Mouse (Mus musculus) MEL-GATA-1-ER (cell line): ENCODE measurements around the gene Mettl14.
A peak's percentile ranks its signal among the peaks of the same experiment; 100 is the strongest.
"Not testable (repeated sequence)": the region's sequence is repeated elsewhere in the genome, so short reads cannot be mapped to it uniquely, and the experiment has no call there.

Experiments used
- DNase-seq: peaks from one replicate; pipeline ENCODE4 v3.0.0-alpha.2; 2012; ENCODE audit warnings: low read depth; ENCODE audit errors: extremely low read depth

Mettl14 gene

DNA sequence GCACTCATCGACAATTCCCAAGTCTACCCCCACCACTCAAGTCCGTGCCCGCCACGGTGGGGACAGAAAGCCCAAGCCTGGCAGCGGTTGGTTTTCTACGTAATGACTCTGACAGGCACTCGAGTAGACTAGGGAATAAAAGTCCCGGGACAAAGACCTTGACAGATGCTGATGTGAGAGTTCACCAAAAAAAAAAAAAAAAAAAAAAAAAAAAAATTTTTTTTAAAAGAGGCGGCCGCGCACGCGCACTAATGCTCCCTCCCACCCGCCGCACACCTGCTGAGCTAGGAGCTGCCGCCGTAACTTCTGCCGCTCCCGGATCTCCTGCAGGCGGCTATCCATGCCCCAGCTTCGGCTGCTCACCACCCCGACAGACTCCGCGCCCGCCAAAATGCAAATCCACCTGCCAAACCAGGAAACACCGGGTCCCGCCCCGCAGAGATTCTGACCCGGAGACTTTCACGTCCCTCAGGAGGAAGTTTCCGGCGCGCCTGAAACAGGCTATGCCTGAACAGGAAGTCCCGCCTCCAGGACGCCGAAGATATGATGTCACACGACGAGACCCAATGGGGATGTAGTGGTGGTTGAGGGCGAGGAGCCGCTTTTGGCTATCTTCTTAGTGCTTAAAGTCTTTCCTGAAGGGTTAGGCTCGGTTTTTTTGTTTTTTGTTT is at the start of gene Mettl14:
TSS of gene Mettl14 (minus strand) at position 623 of the 671 bp plus-strand sequence.
- peak; percentile 96 for DNase-seq

DNA sequence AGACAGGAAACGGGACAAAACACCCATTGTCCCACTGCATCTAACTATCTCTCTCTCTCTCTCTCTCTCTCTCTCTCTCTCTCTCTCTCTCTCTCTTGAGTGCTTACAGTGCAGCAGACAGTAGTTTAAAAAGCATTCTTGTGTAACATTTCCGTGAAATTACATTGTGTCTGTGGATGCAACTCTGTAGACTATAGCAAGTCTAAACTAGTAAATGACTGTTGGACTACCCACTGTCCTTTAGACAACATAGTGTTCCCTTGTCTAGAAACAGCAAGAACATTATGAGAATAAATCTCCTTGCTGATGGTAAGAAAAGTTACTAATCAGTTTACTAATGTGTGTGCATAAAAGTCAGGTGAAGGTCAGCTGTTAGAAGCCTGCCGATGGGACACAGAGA is 47.5 kb upstream of the Mettl14 start:
- no peak for DNase-seq

DNA sequence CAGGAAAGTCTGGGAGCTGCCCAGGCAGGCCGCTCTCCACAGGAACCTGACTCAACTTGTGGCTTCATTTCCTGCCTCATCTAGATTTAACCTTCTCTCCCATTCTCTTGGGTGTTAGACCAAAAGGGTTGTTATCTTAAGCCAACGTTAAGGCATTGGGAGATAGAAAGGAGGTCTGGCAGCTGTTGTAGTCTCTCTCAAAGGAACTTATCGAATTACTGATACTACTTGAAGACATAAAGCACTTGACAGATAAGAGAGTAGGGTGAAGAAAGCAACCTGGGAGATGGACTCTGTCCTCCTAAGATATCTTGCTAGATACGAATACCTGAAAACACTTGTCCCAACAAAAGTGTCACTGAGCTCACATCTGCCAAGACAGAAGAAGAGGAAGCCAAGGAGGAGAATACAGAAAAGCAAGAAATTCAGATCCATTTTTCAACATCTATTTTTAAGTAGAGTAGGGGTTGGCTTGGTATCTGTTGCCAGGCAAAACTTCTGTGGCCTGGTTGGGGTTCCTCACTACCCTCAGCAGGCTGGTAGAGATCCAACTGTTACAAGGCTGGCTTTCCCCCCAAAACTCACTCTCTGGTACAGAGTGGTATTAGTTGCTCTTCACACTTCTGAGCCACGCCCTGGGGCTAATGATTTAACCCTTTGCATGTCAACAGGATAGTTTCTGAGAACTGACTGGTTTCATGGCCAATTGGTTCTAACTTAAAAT is 46.2 kb upstream of the Mettl14 start:
- peak; percentile 39 for DNase-seq

DNA sequence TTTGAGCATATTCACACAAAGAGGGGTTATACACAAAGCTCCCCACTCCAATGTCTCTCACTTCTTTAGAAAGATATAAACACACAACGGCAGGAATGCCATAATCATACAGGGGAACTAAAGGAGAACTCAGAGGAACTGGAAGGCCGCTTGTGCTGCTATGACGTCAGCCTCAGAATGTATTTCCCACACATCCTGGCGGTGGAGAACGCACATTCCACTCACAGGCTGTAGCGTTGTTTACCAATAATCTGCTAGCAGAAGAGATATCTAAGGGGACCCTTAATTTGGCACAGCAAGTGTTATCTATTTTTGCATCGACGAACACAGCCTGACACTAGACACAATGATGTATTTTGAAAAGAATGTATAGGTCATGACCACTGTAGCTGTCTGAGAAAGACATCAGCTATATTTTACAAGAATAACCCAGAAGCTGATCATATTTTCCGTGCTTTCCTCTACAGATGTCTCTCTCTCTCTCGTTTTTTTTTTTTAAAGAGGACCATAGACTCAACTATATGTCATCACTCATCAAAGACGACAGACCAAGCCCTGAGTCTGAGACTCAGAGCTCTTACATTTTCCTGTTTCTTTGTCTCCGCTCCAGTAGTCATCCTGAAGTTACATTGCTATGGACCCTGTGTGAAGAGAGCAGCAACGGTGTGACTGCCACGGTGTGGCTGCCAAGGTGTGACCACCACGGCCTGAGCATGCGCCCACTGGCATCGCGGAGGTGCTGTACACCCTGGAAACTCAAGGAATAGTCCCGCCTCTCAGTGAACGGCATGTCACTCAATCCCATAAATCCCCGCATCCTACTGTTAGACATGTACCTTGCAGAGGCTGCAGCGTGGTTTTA is 43.9 kb upstream of the Mettl14 start:
- no peak for DNase-seq

DNA sequence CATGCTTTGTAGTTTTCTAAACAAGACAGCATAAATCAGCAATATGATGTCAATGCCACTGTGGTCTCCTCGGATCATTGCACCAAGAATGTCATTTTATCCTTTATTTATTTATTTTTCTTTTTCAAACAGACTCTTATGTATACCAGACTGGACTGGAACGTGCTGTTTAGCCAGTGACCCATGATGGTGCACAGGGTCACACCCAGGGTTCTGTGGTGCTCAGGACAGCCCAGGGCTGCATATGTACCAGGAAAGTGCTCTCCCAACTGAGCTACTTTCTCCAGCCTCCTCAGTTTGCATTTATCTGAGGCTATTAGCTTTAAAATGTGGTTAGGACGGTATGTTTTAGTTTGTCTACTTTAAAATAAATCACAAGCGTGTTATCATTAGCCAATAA is 42.1 kb upstream of the Mettl14 start:
- DNase-seq = no peak

DNA sequence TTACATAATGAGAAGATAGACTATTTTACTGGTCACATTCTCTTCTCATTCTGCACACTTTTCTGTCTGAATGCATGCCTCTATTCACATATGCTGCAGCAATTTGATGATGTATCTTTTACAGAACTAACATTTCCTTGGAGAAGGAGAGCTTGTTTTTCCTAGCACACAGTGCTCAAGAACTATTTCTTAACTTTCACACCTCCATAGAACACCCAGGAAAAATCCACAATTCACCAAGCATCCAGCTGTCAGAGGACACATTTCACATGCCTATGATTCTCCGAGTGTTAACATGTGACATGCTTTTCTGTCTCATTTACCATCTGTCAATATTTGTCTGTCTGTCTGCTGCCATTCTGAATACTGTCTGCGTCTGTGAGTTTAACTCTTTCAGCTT is 39.7 kb upstream of the Mettl14 start:
- no peak for DNase-seq

DNA sequence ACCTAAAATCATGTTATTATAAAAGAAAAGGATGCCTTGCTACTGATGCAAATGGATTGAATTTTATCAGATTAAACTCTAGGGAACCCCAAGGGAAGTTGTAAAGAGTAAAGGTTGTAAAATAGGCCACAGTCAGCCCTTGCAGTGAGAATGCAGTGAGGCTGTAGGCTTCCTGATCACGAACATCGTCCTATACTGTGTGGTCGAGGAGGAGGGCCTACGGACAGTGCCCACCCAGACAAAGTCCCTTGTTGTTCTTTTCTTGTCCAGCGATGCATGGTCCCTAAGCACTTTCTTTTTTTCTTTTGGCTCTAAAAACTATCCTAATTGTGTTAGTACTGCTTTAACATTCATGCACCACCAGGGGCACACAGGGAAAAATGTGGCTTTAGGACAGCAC is 27.3 kb upstream of the Mettl14 start:
- no peak for DNase-seq

DNA sequence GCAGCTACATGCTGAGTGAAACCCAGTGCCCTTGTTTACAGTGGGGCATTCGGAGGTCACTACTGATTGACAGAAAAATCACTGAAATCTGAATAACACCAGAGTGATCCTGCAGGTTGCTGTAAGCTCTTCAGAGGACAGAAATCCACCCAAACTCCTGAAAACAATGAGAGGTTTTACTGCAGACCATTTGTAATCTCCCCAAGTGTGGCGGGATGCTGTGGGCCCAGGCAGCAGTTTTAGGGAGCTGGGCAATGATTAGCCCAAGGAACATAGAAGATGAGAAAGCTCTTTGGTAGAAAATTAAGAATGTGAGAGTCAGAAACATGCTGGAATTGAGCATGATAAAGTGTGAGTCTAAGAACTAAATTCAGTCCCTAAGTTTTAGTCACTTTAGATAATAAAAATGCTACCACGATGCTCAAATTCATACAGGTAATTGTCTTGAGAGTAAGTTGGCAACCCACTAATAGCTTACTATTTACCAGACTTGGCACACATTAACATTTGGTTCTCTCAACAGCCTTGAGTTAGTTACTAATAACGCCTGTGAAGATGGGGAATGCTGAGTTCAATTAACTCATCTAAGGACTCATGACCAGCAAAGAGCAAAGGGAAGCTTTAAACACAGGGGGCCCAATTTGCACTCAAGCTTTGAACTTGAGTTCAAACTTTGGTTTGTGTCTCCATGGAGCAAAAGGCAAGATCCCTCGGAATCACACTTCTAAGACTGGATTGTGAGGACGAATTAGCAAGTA is 26.1 kb upstream of the Mettl14 start:
- DNase-seq = no peak

DNA sequence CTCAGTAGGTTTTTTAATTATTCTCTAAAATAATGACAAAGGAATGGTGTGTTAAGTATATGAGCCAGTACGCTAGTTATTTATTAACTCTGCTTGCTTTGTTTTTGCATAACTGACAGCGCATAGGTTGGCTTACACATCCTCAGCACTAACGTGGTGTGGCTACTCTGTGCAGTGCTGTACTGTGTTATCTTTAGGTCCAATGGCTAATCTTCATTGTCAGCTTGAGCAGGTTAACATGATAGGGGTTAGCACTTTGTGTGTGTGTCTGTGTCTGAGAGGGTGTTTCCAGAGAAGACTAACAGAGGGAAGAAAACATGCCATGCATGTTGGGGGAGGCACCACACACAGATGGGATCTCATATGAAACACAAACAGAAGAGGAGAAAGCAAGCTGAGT is 19.0 kb upstream of the Mettl14 start:
- DNase-seq = no peak

DNA sequence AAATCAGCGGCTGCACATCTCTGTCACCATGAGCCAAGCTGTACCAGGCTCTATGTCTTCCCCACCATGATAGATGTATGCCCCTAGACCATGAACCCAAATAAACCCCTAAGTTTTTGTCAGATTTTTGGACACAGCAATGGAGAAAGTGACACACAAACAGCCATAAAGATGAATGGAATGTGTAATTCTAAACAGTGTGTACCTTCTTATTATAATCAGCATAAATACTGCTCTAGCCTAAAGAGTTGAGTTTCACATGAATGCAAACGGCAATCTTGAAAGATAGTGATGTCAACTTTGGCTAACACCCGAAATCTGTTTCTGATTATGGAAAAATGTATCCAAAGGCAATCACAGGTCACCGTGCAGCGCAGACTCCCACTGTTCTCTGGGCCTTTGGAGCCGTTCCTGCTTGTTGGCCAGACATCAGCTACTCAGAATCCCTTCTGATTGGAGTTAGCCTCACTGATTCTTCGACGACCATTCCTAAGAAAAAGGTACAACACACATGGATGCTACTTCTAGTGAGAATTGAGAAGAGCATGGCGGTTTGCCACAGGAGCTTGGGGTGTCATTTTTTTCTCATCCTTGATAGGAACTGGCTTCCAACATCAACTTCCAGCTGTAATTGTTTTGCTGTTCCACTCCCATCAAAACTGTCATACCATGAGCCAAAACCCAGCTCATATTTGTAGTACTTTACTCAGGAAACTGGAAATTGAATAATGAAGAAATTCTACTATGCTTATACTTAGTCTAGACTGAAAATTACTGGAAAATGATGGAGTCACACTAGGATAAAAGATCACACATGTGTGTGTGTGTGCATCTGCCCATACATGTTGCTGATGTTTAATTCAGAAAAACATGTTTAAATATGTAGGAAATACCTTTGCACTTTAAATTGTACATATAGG is 11.9 kb upstream of the Mettl14 start:
- DNase-seq = no peak

DNA sequence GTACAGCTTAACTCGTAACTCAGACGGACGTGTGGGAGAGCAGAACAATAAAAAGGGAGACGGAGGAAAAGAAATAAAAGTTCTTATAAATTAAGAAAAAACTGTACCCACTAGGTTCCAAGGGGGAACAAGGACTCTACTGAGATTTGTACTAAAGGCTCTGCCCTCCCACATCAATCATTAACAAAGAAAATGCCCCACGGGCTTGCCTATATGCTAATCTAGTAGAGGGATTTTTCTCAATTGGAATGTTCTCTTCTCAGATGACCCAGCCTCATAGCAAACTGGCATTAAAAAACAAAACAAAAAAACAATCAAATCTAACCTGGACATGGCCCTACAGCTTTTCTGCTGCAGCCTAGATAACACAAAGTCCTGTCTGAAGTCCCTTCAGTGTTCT is 9.7 kb upstream of the Mettl14 start:
- DNase-seq = no peak

DNA sequence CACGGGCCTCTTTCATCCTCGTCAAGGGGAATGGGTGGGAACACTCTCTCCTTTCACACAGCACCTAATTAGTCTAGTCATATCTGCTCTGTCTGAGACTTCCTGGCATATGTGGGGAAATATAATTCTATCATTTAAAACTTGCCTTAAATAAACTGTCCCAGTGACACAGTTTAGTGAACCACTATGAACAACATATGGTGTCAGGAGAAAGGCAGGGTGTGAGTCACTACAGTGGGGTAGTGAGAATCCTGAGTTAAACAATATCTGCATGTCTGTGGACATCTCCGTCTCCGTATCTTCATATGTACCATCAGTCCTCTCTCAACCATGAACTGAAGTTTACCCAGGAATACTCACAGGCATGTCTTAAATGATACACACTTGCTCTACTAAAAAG is 5.3 kb upstream of the Mettl14 start:
- DNase-seq = no peak

DNA sequence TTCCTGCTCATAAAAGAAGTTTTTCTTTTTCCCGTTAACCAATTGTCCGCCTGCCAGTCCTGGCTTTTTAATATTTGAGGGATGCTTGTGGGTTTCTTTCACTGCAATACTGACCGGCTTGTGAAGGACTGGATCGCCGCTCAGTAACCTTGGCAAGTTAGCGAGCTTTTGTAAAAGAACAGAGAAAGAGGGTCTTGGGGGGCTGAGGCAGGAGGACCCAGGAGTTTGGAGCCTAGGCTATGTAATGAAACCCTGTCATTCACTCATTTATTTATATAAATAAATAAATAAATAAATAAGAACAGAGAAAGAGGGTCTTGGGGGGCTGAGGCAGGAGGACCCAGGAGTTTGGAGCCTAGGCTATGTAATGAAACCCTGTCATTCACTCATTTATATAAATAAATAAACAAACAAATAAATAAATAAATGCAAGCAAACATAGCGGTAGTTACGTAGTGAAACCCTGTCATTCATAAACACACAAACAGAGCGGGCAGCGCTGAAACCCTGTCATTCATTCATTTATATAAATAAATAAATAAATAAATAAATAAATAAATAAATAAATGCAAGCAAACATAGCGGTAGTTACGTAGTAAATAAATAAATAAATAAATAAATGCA is 361 bp upstream of the Mettl14 start:
- not testable (repeated sequence) for DNase-seq

DNA sequence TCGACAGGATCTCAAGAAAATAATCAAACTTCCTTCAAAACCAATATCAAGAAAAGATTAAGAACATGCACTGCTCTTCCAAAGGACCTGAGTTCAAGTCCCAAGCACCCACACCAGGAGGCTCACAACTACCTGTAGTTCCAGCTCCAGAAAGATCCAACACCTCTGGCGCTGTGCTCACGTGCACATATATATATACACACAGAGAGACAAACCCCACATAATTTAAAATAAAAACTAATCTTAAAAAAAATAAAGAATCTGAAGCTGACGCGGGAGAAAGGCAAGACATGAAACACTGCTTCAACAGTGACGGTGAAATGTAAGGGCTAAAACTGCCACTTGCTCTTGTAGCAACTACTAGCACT is 806 bp downstream of the Mettl14 start:
- peak; percentile 19 for DNase-seq

DNA sequence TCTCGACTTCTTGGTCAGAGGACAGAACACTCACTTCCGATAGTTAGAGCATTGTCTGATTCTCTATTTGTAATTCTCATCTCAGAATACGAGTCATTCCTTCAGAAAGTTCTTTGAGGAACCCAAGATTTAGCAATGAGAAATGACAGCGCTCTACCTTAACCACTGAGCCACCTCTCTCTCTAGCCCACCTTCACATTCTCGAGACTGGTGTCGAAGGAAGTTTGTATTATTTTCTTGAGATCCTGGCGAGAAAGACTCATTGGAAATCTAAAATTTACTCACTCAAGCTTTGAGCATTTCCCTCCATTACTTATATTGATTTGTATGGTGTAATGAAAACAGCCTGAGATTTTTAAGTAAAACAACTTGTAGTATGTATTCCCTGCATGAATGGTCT is 1.5 kb downstream of the Mettl14 start:
- DNase-seq = no peak

DNA sequence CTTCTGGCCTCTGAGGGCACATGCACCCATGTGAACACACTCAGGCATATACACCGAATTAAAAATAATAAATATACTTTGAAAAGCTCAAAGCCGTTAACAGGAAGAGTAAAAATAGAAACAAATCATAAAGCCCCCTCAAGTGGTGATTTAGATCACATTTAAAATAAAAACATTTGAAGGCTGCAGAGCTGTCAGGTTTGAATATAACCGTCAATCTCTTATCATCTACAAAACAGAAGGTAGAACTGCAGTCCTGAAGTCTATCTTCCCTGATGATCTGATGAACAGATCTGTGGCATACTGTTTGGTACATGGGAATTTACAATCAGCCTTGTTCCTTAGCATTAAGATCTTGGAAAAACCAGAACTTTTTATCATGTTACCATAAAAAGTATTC is 9.3 kb downstream of the Mettl14 start:
- no peak for DNase-seq

DNA sequence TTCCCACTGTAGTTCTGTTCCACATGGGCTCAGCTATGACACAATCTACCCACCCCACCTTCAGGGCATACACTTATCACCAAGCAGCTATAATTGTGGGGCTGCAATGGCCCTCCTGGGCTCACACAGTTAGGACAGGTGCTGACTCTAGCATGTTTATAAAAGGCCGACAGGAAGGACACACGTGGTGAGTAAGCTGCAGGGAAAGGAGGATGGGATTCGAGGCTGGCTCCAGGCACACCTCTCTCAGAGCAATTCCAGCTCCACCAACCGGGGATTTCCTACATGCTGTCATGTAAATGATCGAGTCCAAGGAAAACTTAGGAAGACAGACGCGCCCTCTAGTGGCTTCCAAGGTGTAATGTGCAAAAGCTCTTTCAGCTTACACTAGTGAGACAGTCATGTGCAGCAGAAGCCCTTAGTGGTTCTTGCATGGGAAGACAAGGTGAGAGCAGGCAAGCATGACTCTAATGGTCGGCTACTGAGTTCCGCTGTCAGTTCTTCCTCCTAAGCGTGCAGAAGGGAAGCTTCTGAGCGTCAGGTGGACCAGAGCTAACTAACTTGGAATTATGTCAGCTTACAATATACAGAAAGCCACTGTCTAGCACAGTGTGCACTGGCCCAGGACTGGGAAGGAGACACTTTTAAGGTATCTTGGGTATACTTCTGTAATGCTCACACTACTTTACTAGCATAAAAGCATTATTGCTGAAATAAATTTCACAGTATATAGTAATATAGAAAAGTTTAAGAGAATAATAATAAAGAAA is 14.0 kb downstream of the Mettl14 start:
- peak; percentile 26 for DNase-seq

DNA sequence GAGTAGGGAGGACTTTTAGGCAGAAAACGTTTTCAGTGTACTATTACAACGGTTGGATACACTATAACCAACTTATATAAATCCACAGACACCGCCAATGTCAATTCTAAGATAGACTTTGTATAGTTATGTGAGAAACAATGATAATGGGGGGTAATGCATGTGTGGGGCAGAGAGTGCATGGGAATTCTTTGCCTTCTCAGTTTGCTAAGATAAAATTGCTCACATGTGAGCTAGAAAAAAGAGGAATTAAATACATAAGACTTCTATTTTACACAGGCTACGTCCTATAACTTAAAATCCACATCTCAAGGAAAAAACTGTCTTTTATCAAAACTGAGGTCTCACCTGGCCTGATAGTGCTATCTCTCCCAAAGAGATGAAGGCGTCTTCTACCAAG is 15.0 kb downstream of the Mettl14 start:
- DNase-seq = no peak

DNA sequence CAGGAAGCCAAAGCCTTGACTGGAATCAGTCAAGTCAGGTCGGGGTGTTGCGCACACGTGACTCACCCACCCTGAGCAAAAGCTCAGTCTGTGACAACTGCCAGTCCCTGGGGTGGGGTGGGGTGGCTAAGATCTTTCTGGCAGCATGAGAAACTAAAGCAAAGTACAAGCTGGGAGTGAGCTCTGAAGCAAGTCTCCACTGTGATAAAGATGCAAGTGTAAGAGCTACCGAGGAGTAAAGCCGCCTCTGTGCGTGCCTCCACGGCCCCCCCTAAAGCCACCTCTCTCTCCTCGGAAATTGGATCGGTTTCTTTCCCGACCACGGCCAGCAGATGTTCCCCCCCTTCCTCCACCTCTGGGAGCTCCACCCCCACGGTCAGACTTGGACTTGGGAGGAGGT is 16.7 kb downstream of the Mettl14 start:
- DNase-seq = no peak
